Mouse (Mus musculus): ENCODE results near the gene Otud7b.
A peak's percentile ranks its signal among the peaks of the same experiment; 100 is the strongest.

GRCm38 (mm10) chr3:96147950-96148349, 43.6 kb downstream of the Otud7b start:
- peak; percentile 82 for TF ChIP-seq CTCF (conservative IDR thresholded peaks at IDR 0.05; ENCODE audit: low read length)
- no peak for TF ChIP-seq NANOG (IDR thresholded peaks at IDR 0.05; ENCODE audit: borderline replicate concordance, low read length)

Data from E14TG2a.4 (cell line).